Mouse (Mus musculus) bone marrow, adult 2 months (tissue): ENCODE data around the gene Hc.

Experiments
- CTCF ChIP-seq: fragments of 200-500 bp; IDR thresholded peaks from 2 replicates; pipeline ENCODE4 v1.5.1; 2011; ENCODE audit warnings: low read length, control low read depth; ENCODE audit not compliant: control insufficient read depth, insufficient read depth
- POLR2A ChIP-seq: fragments of 200-500 bp; IDR thresholded peaks from 2 replicates; pipeline ENCODE4 v1.6.1; 2011; ENCODE audit warnings: low read depth, mild to moderate bottlenecking, control low read depth, low read length, borderline replicate concordance; ENCODE audit not compliant: control insufficient read depth

- TF ChIP-seq CTCF (no peak), POLR2A (no peak)
These were observed 36.5 kb downstream of the Hc start for GRCm38 (mm10) chr2:35024646-35025154.
